Mouse (Mus musculus) thymus, postnatal 0 days (tissue): Measurements from ENCODE around the gene Rbm18. TPM values are rescaled to one million over a fixed set of nuclear protein-coding genes. Genes with fewer than 3 reads are reported as not detected.

Source experiments
- DNase-seq: peaks from one replicate; pipeline ENCODE4 v3.0.0-alpha.2; 2015; ENCODE audit warnings: low spot score
- polyA plus RNA-seq: library from polyadenylated mRNA; unstranded; fragments of >200 nt; fragmentation: Nextera tagmentation; extraction: Ambion mirVana; gene quantifications from 2 replicates; pipeline ENCODE4 v1.2.1, GENCODE M21; 2015

Gene Rbm18
- polyA plus RNA-seq, 1 experiment from 2014 or later = 51.8 TPM

GRCm38 (mm10) chr2:36073781-36074180, 62.8 kb downstream of the Rbm18 start:
- no peak for DNase-seq

GRCm38 (mm10) chr2:36071660-36072305, 64.8 kb downstream of the Rbm18 start:
- DNase-seq = no peak

- no peak for DNase-seq
Observed at GRCm38 (mm10) chr2:36067132-36067531, 69.4 kb downstream of the Rbm18 start.

Other genes starting within 250 kb of the Rbm18 start
- gene Ttll11, start 156.9 kb downstream of the Rbm18 start, polyA plus RNA-seq = 0.23 and 0.56 TPM in 2 replicates
- gene Ndufa8, start 87.4 kb downstream of the Rbm18 start, polyA plus RNA-seq = 261 and 272 TPM in 2 replicates
- gene Morn5, start 87.3 kb downstream of the Rbm18 start, polyA plus RNA-seq = 0.31 and 0.53 TPM in 2 replicates
- gene Lhx6, start 31.4 kb downstream of the Rbm18 start, polyA plus RNA-seq = 0.27 and 0.64 TPM in 2 replicates
- gene Mrrf, start 384 bp downstream of the Rbm18 start, polyA plus RNA-seq = 19.7 and 23.0 TPM in 2 replicates
- 9.4 and 9.6 TPM in 2 replicates for gene Ptgs1, start 93.7 kb upstream of the Rbm18 start, polyA plus RNA-seq
- not detected in 2 replicates for gene Olfr338, start 236.7 kb upstream of the Rbm18 start, polyA plus RNA-seq